Mouse (Mus musculus) left cerebral cortex, adult 6 months (tissue): ENCODE results near the gene Ssna1. TPM values are rescaled to one million over a fixed set of nuclear protein-coding genes. Genes with fewer than 3 reads are reported as not detected.

ENCODE experiments used
- long read RNA-seq, 2 experiments: library from polyadenylated mRNA; unstranded; transcript quantifications; one replicate each; pipeline ENCODE4 v2.0.0; 2019 to 2020
- polyA plus RNA-seq: library from polyadenylated mRNA; unstranded; fragments of <200 nt; fragmentation: Nextera tagmentation; gene quantifications from 2 replicates; pipeline ENCODE4 v1.2.3, GENCODE M21; 2021

Ssna1 gene
- polyA plus RNA-seq, result 77.5 and 87.9 TPM in 2 replicates
- long read RNA-seq, experiment 1, transcript Ssna1-201 (3 exons, 862 nt), result minor isoform, 18 of 60 reads
- long read RNA-seq, experiment 1, transcript Ssna1-204 (2 exons, 1,006 nt), result major isoform, 28 of 60 reads
- long read RNA-seq, experiment 1, partial matches to known transcripts, result 0 of 60 reads
- long read RNA-seq, experiment 1, other reads (novel, unspliced or antisense), result 10 of 60 reads
- long read RNA-seq, experiment 2, transcript Ssna1-204 (2 exons, 1,006 nt), result minor isoform, 37 of 100 reads
- long read RNA-seq, experiment 2, transcript Ssna1-203 (3 exons, 845 nt), result minor isoform, 10 of 100 reads
- long read RNA-seq, experiment 2, transcript Ssna1-201 (3 exons, 862 nt), result major isoform, 47 of 100 reads
- long read RNA-seq, experiment 2, partial matches to known transcripts, result 4 of 100 reads
- long read RNA-seq, experiment 2, other reads (novel, unspliced or antisense), result 2 of 100 reads

GRCm38 (mm10) chr2:25271827-25272511 lies at the start of gene Ssna1, which contains the start of gene Anapc2:
Ssna1 (minus strand) TSS chr2:25272438.
Anapc2 (plus strand) TSS chr2:25272478.

GRCm38 (mm10) chr2:25318971-25319773 lies 46.9 kb upstream of the Ssna1 start, which contains the start of gene Grin1:
Grin1 (minus strand) TSS chr2:25319187.

GRCm38 (mm10) chr2:25289651-25290050 lies 17.4 kb upstream of the Ssna1 start, which contains the start of gene Lrrc26:
Lrrc26 (plus strand) TSS chr2:25289915.

GRCm38 (mm10) chr2:25287927-25288649 lies 15.8 kb upstream of the Ssna1 start, which contains the start of gene Tmem210:
Tmem210 (plus strand) TSS chr2:25288145.

GRCm38 (mm10) chr2:25262291-25262767 lies 9.9 kb downstream of the Ssna1 start, which contains the start of gene Tprn:
Tprn (plus strand) TSS chr2:25262618.

GRCm38 (mm10) chr2:25255284-25255779 lies 16.9 kb downstream of the Ssna1 start, which contains the start of gene Tmem203:
Tmem203 (plus strand) TSS chr2:25255439.

GRCm38 (mm10) chr2:25246183-25247072 lies 25.8 kb downstream of the Ssna1 start, which contains the start of gene AL732309.1:
AL732309.1 (minus strand) TSS chr2:25246863.

GRCm38 (mm10) chr2:25242101-25242506 lies 30.1 kb downstream of the Ssna1 start, which contains the start of the genes Rnf208 and Cysrt1:
Rnf208 (plus strand) TSS chr2:25242255.
Cysrt1 (minus strand) TSS chr2:25242452.

GRCm38 (mm10) chr2:25236614-25237013 lies 35.6 kb downstream of the Ssna1 start, which contains the start of gene Rnf224:
Rnf224 (minus strand) TSS chr2:25236787.

GRCm38 (mm10) chr2:25234050-25234449 lies 38.2 kb downstream of the Ssna1 start, which contains the start of gene Slc34a3:
Slc34a3 (minus strand) TSS chr2:25234364.

GRCm38 (mm10) chr2:25224492-25224765 lies 47.8 kb downstream of the Ssna1 start, which contains the start of gene Tubb4b:
Tubb4b (minus strand) TSS chr2:25224702.

Other genes starting within 250 kb of the Ssna1 start
- 342 and 371 TPM in 2 replicates for gene Nsmf, start 218.1 kb downstream of the Ssna1 start, polyA plus RNA-seq
- gene Entpd8, start 192.1 kb downstream of the Ssna1 start, polyA plus RNA-seq, result not detected in 2 replicates
- gene Noxa1, start 177.3 kb downstream of the Ssna1 start, polyA plus RNA-seq, result not detected in 2 replicates
- gene Nrarp, start 91.7 kb downstream of the Ssna1 start, polyA plus RNA-seq, result 1.1 and 20.3 TPM in 2 replicates
- 1.7 and 2.3 TPM in 2 replicates for gene Tor4a, start 75.6 kb downstream of the Ssna1 start, polyA plus RNA-seq
- 35.3 and 40.2 TPM in 2 replicates for gene Nelfb, start 60.9 kb downstream of the Ssna1 start, polyA plus RNA-seq
- not detected in 2 replicates for gene Stpg3, start 57.8 kb downstream of the Ssna1 start, polyA plus RNA-seq
- 11.9 and 28.8 TPM in 2 replicates for gene Fam166a, start 53.7 kb downstream of the Ssna1 start, polyA plus RNA-seq
- 509 and 600 TPM in 2 replicates for gene Tubb4b, start 47.7 kb downstream of the Ssna1 start, polyA plus RNA-seq
- 0.60 and 0.72 TPM in 2 replicates for gene Slc34a3, start 38.1 kb downstream of the Ssna1 start, polyA plus RNA-seq
- gene Rnf224, start 35.7 kb downstream of the Ssna1 start, polyA plus RNA-seq, result not detected in 2 replicates
- 55.7 and 180 TPM in 2 replicates for gene Rnf208, start 30.2 kb downstream of the Ssna1 start, polyA plus RNA-seq
- 0.25 TPM in 1 of 2 replicates, not detected in the other for gene Cysrt1, start 30.0 kb downstream of the Ssna1 start, polyA plus RNA-seq
- 1.1 and 1.6 TPM in 2 replicates for gene AL732309.1, start 25.6 kb downstream of the Ssna1 start, polyA plus RNA-seq
- 34.3 and 36.9 TPM in 2 replicates for gene Tmem203, start 17.0 kb downstream of the Ssna1 start, polyA plus RNA-seq
- gene Tprn, start 9.8 kb downstream of the Ssna1 start, polyA plus RNA-seq, result 9.4 and 13.1 TPM in 2 replicates
- 33.8 and 42.6 TPM in 2 replicates for gene Anapc2, start within 50 bp of the Ssna1 start, polyA plus RNA-seq
- 0.56 TPM in 1 of 2 replicates, not detected in the other for gene Tmem210, start 15.7 kb upstream of the Ssna1 start, polyA plus RNA-seq
- gene Lrrc26, start 17.5 kb upstream of the Ssna1 start, polyA plus RNA-seq, result 0.21 TPM in 1 of 2 replicates, not detected in the other
- gene Grin1, start 46.7 kb upstream of the Ssna1 start, polyA plus RNA-seq, result 87.7 and 146 TPM in 2 replicates
- gene Man1b1, start 59.9 kb upstream of the Ssna1 start, polyA plus RNA-seq, result 17.0 and 18.5 TPM in 2 replicates
- 17.8 and 22.5 TPM in 2 replicates for gene Dpp7, start 83.9 kb upstream of the Ssna1 start, polyA plus RNA-seq
- 20.6 and 34.9 TPM in 2 replicates for gene Uap1l1, start 93.2 kb upstream of the Ssna1 start, polyA plus RNA-seq
- 1.2 and 1.7 TPM in 2 replicates for gene Sapcd2, start 99.9 kb upstream of the Ssna1 start, polyA plus RNA-seq
- gene Entpd2, start 123.4 kb upstream of the Ssna1 start, polyA plus RNA-seq, result 21.4 and 31.9 TPM in 2 replicates
- 232 and 408 TPM in 2 replicates for gene Npdc1, start 126.9 kb upstream of the Ssna1 start, polyA plus RNA-seq
- not detected in 2 replicates for gene Fut7, start 150.8 kb upstream of the Ssna1 start, polyA plus RNA-seq
- 21.7 and 39.7 TPM in 2 replicates for gene Abca2, start 156.3 kb upstream of the Ssna1 start, polyA plus RNA-seq
- 0.68 and 1.1 TPM in 2 replicates for gene Clic3, start 184.4 kb upstream of the Ssna1 start, polyA plus RNA-seq
- gene Paxx, start 188.7 kb upstream of the Ssna1 start, polyA plus RNA-seq, result 121 and 132 TPM in 2 replicates
- gene Ptgds, start 197.6 kb upstream of the Ssna1 start, polyA plus RNA-seq, result 6,798 and 9,400 TPM in 2 replicates
- gene Lcn12, start 221.5 kb upstream of the Ssna1 start, polyA plus RNA-seq, result not detected in 2 replicates
- 103 and 115 TPM in 2 replicates for gene Fbxw5, start 228.3 kb upstream of the Ssna1 start, polyA plus RNA-seq
- 1.4 and 1.7 TPM in 2 replicates for gene C8g, start 229.3 kb upstream of the Ssna1 start, polyA plus RNA-seq